Mouse (Mus musculus): ENCODE data around the gene Ezh1. TPM values are rescaled to one million over a fixed set of nuclear protein-coding genes. Genes with fewer than 3 reads are reported as not detected.

The Ezh1 gene
- polyA plus RNA-seq, 1 experiment from 2014 or later, result 14.8 TPM

- ATAC-seq (ENCODE audit: low read depth), result peak; percentile 7; the same call in 1 of the 2 replicates
- WGBS, result 52% methylated on average over 10 of the region's 10 CpGs
Measured at GRCm38 (mm10) chr11:101148751-101149150, 77.5 kb downstream of the Ezh1 start.

GRCm38 (mm10) chr11:101146377-101146776 lies 79.9 kb downstream of the Ezh1 start:
- H3K9me3 ChIP-seq (ENCODE audit: control insufficient read depth, low read length), result no peaks in the 10 kb centered on the region
- no peak for ATAC-seq (ENCODE audit: low read depth)
- H3K36me3 ChIP-seq (ENCODE audit: control insufficient read depth, insufficient read depth, low read length), result no peaks in the 10 kb centered on the region
- H3K27me3 ChIP-seq (replicated peaks; ENCODE audit: control insufficient read depth, insufficient read depth, low read length), result no peaks in the 10 kb centered on the region
- no peak overlapping the region for H3K4me2 ChIP-seq (ENCODE audit: low read depth, low read length)
- H3K9ac ChIP-seq (ENCODE audit: low read depth, low read length), result no peak overlapping the region
- DNase-seq (ENCODE audit: low spot score), result no peak
- no peak overlapping the region for H3K4me3 ChIP-seq (ENCODE audit: low read depth, low read length)
- no peak overlapping the region for H3K27ac ChIP-seq (replicated peaks; ENCODE audit: low read depth, low read length)
- 32% methylated on average over 10 of the region's 10 CpGs for WGBS
- H3K4me1 ChIP-seq (ENCODE audit: control insufficient read depth, insufficient read depth, low read length), result peaks cover 17% of the 10 kb centered on the region

More at GRCm38 (mm10) chr11:101148751-101149150, 77.5 kb downstream of the Ezh1 start:
- Histone ChIP-seq H3K27ac (replicated peaks; ENCODE audit: low read depth, low read length) (peak overlapping the region; percentile 89), H3K27me3 (replicated peaks; ENCODE audit: control insufficient read depth, insufficient read depth, low read length) (no peaks in the 10 kb centered on the region), H3K4me2 (ENCODE audit: low read depth, low read length) (peak overlapping the region; percentile 25), H3K9ac (ENCODE audit: low read depth, low read length) (peak overlapping the region; percentile 15; the same call in 1 of the 2 replicates), H3K4me1 (ENCODE audit: control insufficient read depth, insufficient read depth, low read length) (peaks cover 16% of the 10 kb centered on the region), H3K36me3 (ENCODE audit: control insufficient read depth, insufficient read depth, low read length) (no peaks in the 10 kb centered on the region), H3K9me3 (ENCODE audit: control insufficient read depth, low read length) (no peaks in the 10 kb centered on the region), H3K4me3 (ENCODE audit: low read depth, low read length) (no peak overlapping the region)
- no peak for DNase-seq (ENCODE audit: low spot score)

- no peaks in the 10 kb centered on the region for H3K9me3 ChIP-seq (ENCODE audit: control insufficient read depth, low read length)
- DNase-seq (ENCODE audit: low spot score) (peak; percentile 71), ATAC-seq (ENCODE audit: low read depth) (peak; percentile 74)
- peak overlapping the region; percentile 58 for H3K4me2 ChIP-seq (ENCODE audit: low read depth, low read length)
- peak overlapping the region; percentile 49 for H3K9ac ChIP-seq (ENCODE audit: low read depth, low read length)
- peaks cover 5% of the 10 kb centered on the region; the same call in 1 of the 2 replicates for H3K27me3 ChIP-seq (replicated peaks; ENCODE audit: control insufficient read depth, insufficient read depth, low read length)
- no peak overlapping the region for H3K27ac ChIP-seq (replicated peaks; ENCODE audit: low read depth, low read length)
- H3K36me3 ChIP-seq (ENCODE audit: control insufficient read depth, insufficient read depth, low read length), result no peaks in the 10 kb centered on the region
- H3K4me1 ChIP-seq (ENCODE audit: control insufficient read depth, insufficient read depth, low read length), result peaks cover 9% of the 10 kb centered on the region
- WGBS, result 18% methylated on average over 18 of the region's 19 CpGs
- peak overlapping the region; percentile 27 for H3K4me3 ChIP-seq (ENCODE audit: low read depth, low read length)
Measured at GRCm38 (mm10) chr11:101143338-101144225, 82.7 kb downstream of the Ezh1 start.

- Histone ChIP-seq H3K36me3 (ENCODE audit: control insufficient read depth, insufficient read depth, low read length) (no peaks in the 10 kb centered on the region), H3K4me2 (ENCODE audit: low read depth, low read length) (no peak overlapping the region), H3K4me1 (ENCODE audit: control insufficient read depth, insufficient read depth, low read length) (peaks cover 8% of the 10 kb centered on the region; the same call in 1 of the 2 replicates), H3K9ac (ENCODE audit: low read depth, low read length) (no peak overlapping the region), H3K9me3 (ENCODE audit: control insufficient read depth, low read length) (no peaks in the 10 kb centered on the region), H3K27ac (replicated peaks; ENCODE audit: low read depth, low read length) (no peak overlapping the region), H3K4me3 (ENCODE audit: low read depth, low read length) (no peak overlapping the region), H3K27me3 (replicated peaks; ENCODE audit: control insufficient read depth, insufficient read depth, low read length) (peaks cover 5% of the 10 kb centered on the region; the same call in 1 of the 2 replicates)
- 88% methylated on average over 10 of the region's 10 CpGs for WGBS
- DNase-seq (ENCODE audit: low spot score), result no peak
- ATAC-seq (ENCODE audit: low read depth), result no peak
Measured at GRCm38 (mm10) chr11:101142215-101142967, 83.9 kb downstream of the Ezh1 start.

Other genes starting within 250 kb of the Ezh1 start
- 35.0 and 37.9 TPM in 2 replicates for gene Atp6v0a1, start 217.0 kb downstream of the Ezh1 start, polyA plus RNA-seq (2014; fragmentation: Nextera tagmentation; extraction: Ambion mirVana)
- 13.9 and 14.4 TPM in 2 replicates for gene Naglu, start 156.5 kb downstream of the Ezh1 start, polyA plus RNA-seq (2014; fragmentation: Nextera tagmentation; extraction: Ambion mirVana)
- not detected in 2 replicates for gene Hsd17b1, start 148.1 kb downstream of the Ezh1 start, polyA plus RNA-seq (2014; fragmentation: Nextera tagmentation; extraction: Ambion mirVana)
- gene Coasy, start 143.9 kb downstream of the Ezh1 start, polyA plus RNA-seq (2014; fragmentation: Nextera tagmentation; extraction: Ambion mirVana), result 39.1 and 40.5 TPM in 2 replicates
- 45.8 and 55.2 TPM in 2 replicates for gene Mlx, start 139.2 kb downstream of the Ezh1 start, polyA plus RNA-seq (2014; fragmentation: Nextera tagmentation; extraction: Ambion mirVana)
- gene Psmc3ip, start 131.0 kb downstream of the Ezh1 start, polyA plus RNA-seq (2014; fragmentation: Nextera tagmentation; extraction: Ambion mirVana), result 27.2 and 34.4 TPM in 2 replicates
- gene Retreg3, start 106.6 kb downstream of the Ezh1 start, polyA plus RNA-seq (2014; fragmentation: Nextera tagmentation; extraction: Ambion mirVana), result 10.4 and 12.1 TPM in 2 replicates
- gene Tubg1, start 106.5 kb downstream of the Ezh1 start, polyA plus RNA-seq (2014; fragmentation: Nextera tagmentation; extraction: Ambion mirVana), result 55.7 and 60.2 TPM in 2 replicates
- 6.6 and 8.4 TPM in 2 replicates for gene Tubg2, start 70.6 kb downstream of the Ezh1 start, polyA plus RNA-seq (2014; fragmentation: Nextera tagmentation; extraction: Ambion mirVana)
- 1.6 and 1.9 TPM in 2 replicates for gene Cntnap1, start 55.9 kb downstream of the Ezh1 start, polyA plus RNA-seq (2014; fragmentation: Nextera tagmentation; extraction: Ambion mirVana)
- gene Plekhh3, start 55.1 kb downstream of the Ezh1 start, polyA plus RNA-seq (2014; fragmentation: Nextera tagmentation; extraction: Ambion mirVana), result 17.7 and 20.9 TPM in 2 replicates
- gene Ccr10, start 51.0 kb downstream of the Ezh1 start, polyA plus RNA-seq (2014; fragmentation: Nextera tagmentation; extraction: Ambion mirVana), result 0.28 TPM in 1 of 2 replicates, not detected in the other
- gene Ramp2, start 19.6 kb upstream of the Ezh1 start, polyA plus RNA-seq (2014; fragmentation: Nextera tagmentation; extraction: Ambion mirVana), result 128 and 154 TPM in 2 replicates
- gene Vps25, start 27.2 kb upstream of the Ezh1 start, polyA plus RNA-seq (2014; fragmentation: Nextera tagmentation; extraction: Ambion mirVana), result 111 and 116 TPM in 2 replicates
- 10.7 and 11.9 TPM in 2 replicates for gene Wnk4, start 34.1 kb upstream of the Ezh1 start, polyA plus RNA-seq (2014; fragmentation: Nextera tagmentation; extraction: Ambion mirVana)
- 0.90 and 1.6 TPM in 2 replicates for gene Cntd1, start 52.5 kb upstream of the Ezh1 start, polyA plus RNA-seq (2014; fragmentation: Nextera tagmentation; extraction: Ambion mirVana)
- gene Coa3, start 52.7 kb upstream of the Ezh1 start, polyA plus RNA-seq (2014; fragmentation: Nextera tagmentation; extraction: Ambion mirVana), result 180 and 181 TPM in 2 replicates
- gene Becn1, start 75.8 kb upstream of the Ezh1 start, polyA plus RNA-seq (2014; fragmentation: Nextera tagmentation; extraction: Ambion mirVana), result 134 and 139 TPM in 2 replicates
- gene Psme3, start 89.8 kb upstream of the Ezh1 start, polyA plus RNA-seq (2014; fragmentation: Nextera tagmentation; extraction: Ambion mirVana), result 98.0 and 106 TPM in 2 replicates
- 0.75 and 0.82 TPM in 2 replicates for gene Aoc2, start 98.6 kb upstream of the Ezh1 start, polyA plus RNA-seq (2014; fragmentation: Nextera tagmentation; extraction: Ambion mirVana)
- 2.0 and 2.4 TPM in 2 replicates for gene Aoc3, start 104.1 kb upstream of the Ezh1 start, polyA plus RNA-seq (2014; fragmentation: Nextera tagmentation; extraction: Ambion mirVana)
- gene G6pc, start 141.1 kb upstream of the Ezh1 start, polyA plus RNA-seq (2014; fragmentation: Nextera tagmentation; extraction: Ambion mirVana), result not detected in 2 replicates
- gene Aarsd1, start 191.2 kb upstream of the Ezh1 start, polyA plus RNA-seq (2014; fragmentation: Nextera tagmentation; extraction: Ambion mirVana), result 43.4 and 59.3 TPM in 2 replicates
- gene Gm27029, start 198.3 kb upstream of the Ezh1 start, polyA plus RNA-seq (2014; fragmentation: Nextera tagmentation; extraction: Ambion mirVana), result 13.4 and 16.0 TPM in 2 replicates
- 16.2 and 17.3 TPM in 2 replicates for gene Rundc1, start 198.6 kb upstream of the Ezh1 start, polyA plus RNA-seq (2014; fragmentation: Nextera tagmentation; extraction: Ambion mirVana)
- gene Ptges3l, start 198.9 kb upstream of the Ezh1 start, polyA plus RNA-seq (2014; fragmentation: Nextera tagmentation; extraction: Ambion mirVana), result 35.5 and 37.1 TPM in 2 replicates
- 376 and 406 TPM in 2 replicates for gene Rpl27, start 215.8 kb upstream of the Ezh1 start, polyA plus RNA-seq (2014; fragmentation: Nextera tagmentation; extraction: Ambion mirVana)
- gene Ifi35, start 221.9 kb upstream of the Ezh1 start, polyA plus RNA-seq (2014; fragmentation: Nextera tagmentation; extraction: Ambion mirVana), result 14.1 and 14.3 TPM in 2 replicates
- 7.4 and 9.8 TPM in 2 replicates for gene Rnd2, start 238.5 kb upstream of the Ezh1 start, polyA plus RNA-seq (2014; fragmentation: Nextera tagmentation; extraction: Ambion mirVana)
- 50.4 and 51.0 TPM in 2 replicates for gene Vat1, start 239.8 kb upstream of the Ezh1 start, polyA plus RNA-seq (2014; fragmentation: Nextera tagmentation; extraction: Ambion mirVana)